Mouse (Mus musculus): ENCODE results near the gene Fam122b. TPM values are rescaled to one million over a fixed set of nuclear protein-coding genes. Genes with fewer than 3 reads are reported as not detected.
A peak's percentile ranks its signal among the peaks of the same experiment; 100 is the strongest.

Fam122b gene
- total and polyA plus RNA-seq, 2 experiments from 2014 or later: 1.1 to 3.0 TPM

GRCm38 (mm10) chrX:53266186-53266585, 3.4 kb downstream of the Fam122b start:
- DNase-seq (ENCODE audit: low spot score): no peak
- Histone ChIP-seq H3K4me1 (ENCODE audit: insufficient read depth, low read length) (no peaks in the 10 kb centered on the region), H3K9ac (replicated peaks; ENCODE audit: low read length, poor library complexity, severe bottlenecking) (no peak overlapping the region), H3K36me3 (ENCODE audit: insufficient read depth, low read length) (no peaks in the 10 kb centered on the region), H3K4me3 (ENCODE audit: low read depth, low read length) (no peak overlapping the region), H3K4me2 (ENCODE audit: low read depth, low read length, poor library complexity, severe bottlenecking) (no peak overlapping the region), H3K27ac (ENCODE audit: low read depth, low read length) (no peak overlapping the region), H3K27me3 (ENCODE audit: insufficient read depth, low read length) (no peaks in the 10 kb centered on the region), H3K9me3 (ENCODE audit: low read length) (no peaks in the 10 kb centered on the region)
- 75% methylated on average over 9 of the region's 9 CpGs for WGBS
- TF ChIP-seq CTCF (IDR thresholded peaks at IDR 0.05): no peak
- no peak for ATAC-seq (ENCODE audit: low FRiP score)

GRCm38 (mm10) chrX:53255195-53255594, 14.4 kb downstream of the Fam122b start:
- Histone ChIP-seq H3K9ac (replicated peaks; ENCODE audit: low read length, poor library complexity, severe bottlenecking) (no peak overlapping the region), H3K36me3 (ENCODE audit: insufficient read depth, low read length) (no peaks in the 10 kb centered on the region), H3K9me3 (ENCODE audit: low read length) (no peaks in the 10 kb centered on the region), H3K4me2 (ENCODE audit: low read depth, low read length, poor library complexity, severe bottlenecking) (no peak overlapping the region), H3K27me3 (ENCODE audit: insufficient read depth, low read length) (no peaks in the 10 kb centered on the region), H3K4me3 (ENCODE audit: low read depth, low read length) (no peak overlapping the region), H3K4me1 (ENCODE audit: insufficient read depth, low read length) (no peaks in the 10 kb centered on the region), H3K27ac (ENCODE audit: low read depth, low read length) (no peak overlapping the region)
- DNase-seq (ENCODE audit: low spot score): no peak
- no peak for ATAC-seq (ENCODE audit: low FRiP score)
- peak; percentile 69 for TF ChIP-seq CTCF (IDR thresholded peaks at IDR 0.05)

- no peak for DNase-seq (ENCODE audit: low spot score)
- WGBS: 78% methylated on average over 4 of the region's 4 CpGs
- H3K36me3 ChIP-seq (ENCODE audit: insufficient read depth, low read length): no peaks in the 10 kb centered on the region
- H3K4me3 ChIP-seq (ENCODE audit: low read depth, low read length): no peak within 1 kb of the TSS
- no peaks in the 10 kb centered on the region for H3K4me1 ChIP-seq (ENCODE audit: insufficient read depth, low read length)
- no peaks in the 10 kb centered on the region for H3K9me3 ChIP-seq (ENCODE audit: low read length)
- no peak for TF ChIP-seq CTCF (IDR thresholded peaks at IDR 0.05)
- no peaks in the 10 kb centered on the region for H3K27me3 ChIP-seq (ENCODE audit: insufficient read depth, low read length)
- H3K4me2 ChIP-seq (ENCODE audit: low read depth, low read length, poor library complexity, severe bottlenecking): no peak within 1 kb of the TSS
- no peak within 1 kb of the TSS for H3K27ac ChIP-seq (ENCODE audit: low read depth, low read length)
- no peak within 1 kb of the TSS for H3K9ac ChIP-seq (replicated peaks; ENCODE audit: low read length, poor library complexity, severe bottlenecking)
- no peak for ATAC-seq (ENCODE audit: low FRiP score)
Measured at GRCm38 (mm10) chrX:53240011-53240410, 29.6 kb downstream of the Fam122b start, which contains the start of gene Plac1. Gene Plac1, minus strand, starts transcription at chrX:53240111.

DNA sequence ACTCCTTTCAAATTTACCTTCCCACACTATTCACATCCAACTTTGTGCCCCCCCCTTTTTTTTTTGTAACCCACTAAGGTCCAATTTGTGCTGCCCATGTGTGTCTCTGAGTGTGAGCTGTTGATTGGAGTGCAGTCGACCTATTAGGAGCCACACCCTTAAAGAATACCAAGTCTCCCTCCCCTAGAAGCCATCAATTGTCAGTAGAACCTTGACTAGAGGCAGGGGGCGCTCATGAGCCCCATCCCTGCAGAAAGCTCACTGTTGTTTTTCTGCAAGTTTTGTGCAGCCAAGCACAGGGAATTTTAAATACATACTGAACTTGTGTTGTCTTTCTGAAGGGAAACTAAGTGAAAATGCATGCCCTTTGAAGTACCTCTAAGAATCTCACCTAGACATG, 31.6 kb downstream of the Fam122b start:
- no peaks in the 10 kb centered on the region for H3K9me3 ChIP-seq (ENCODE audit: low read length)
- H3K9ac ChIP-seq (replicated peaks; ENCODE audit: low read length, poor library complexity, severe bottlenecking): no peak overlapping the region
- H3K27ac ChIP-seq (ENCODE audit: low read depth, low read length): no peak overlapping the region
- 10% methylated on average over 2 of the region's 2 CpGs for WGBS
- peak; percentile 46 for TF ChIP-seq CTCF (IDR thresholded peaks at IDR 0.05)
- H3K4me1 ChIP-seq (ENCODE audit: insufficient read depth, low read length): no peaks in the 10 kb centered on the region
- ATAC-seq (ENCODE audit: low FRiP score) (no peak), DNase-seq (ENCODE audit: low spot score) (no peak)
- H3K27me3 ChIP-seq (ENCODE audit: insufficient read depth, low read length): no peaks in the 10 kb centered on the region
- H3K4me3 ChIP-seq (ENCODE audit: low read depth, low read length): no peak overlapping the region
- no peak overlapping the region for H3K4me2 ChIP-seq (ENCODE audit: low read depth, low read length, poor library complexity, severe bottlenecking)
- H3K36me3 ChIP-seq (ENCODE audit: insufficient read depth, low read length): no peaks in the 10 kb centered on the region

DNA sequence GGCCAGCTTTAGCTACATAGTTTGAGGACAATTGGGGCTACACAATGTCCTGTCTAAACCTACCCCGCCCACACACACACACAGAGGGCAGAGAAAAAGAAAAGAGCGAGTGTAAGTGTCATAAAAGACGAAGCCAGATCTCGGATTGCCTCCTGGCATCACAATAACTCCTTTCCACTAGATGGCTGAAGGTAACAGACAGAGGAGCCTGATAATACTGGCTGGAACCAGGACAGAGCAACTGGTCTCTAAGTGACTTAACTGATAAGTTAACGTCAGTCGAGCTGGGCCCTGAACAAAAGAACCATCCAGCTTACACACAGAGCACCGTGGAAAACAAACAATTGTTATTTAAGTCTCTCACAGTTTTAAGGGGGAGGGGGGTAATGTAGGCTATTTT, 33.2 kb downstream of the Fam122b start:
- 61% methylated on average over 7 of the region's 7 CpGs for WGBS
- no peak for ATAC-seq (ENCODE audit: low FRiP score)
- Histone ChIP-seq H3K9ac (replicated peaks; ENCODE audit: low read length, poor library complexity, severe bottlenecking) (no peak overlapping the region), H3K9me3 (ENCODE audit: low read length) (no peaks in the 10 kb centered on the region), H3K4me2 (ENCODE audit: low read depth, low read length, poor library complexity, severe bottlenecking) (no peak overlapping the region), H3K27ac (ENCODE audit: low read depth, low read length) (no peak overlapping the region), H3K4me1 (ENCODE audit: insufficient read depth, low read length) (no peaks in the 10 kb centered on the region), H3K27me3 (ENCODE audit: insufficient read depth, low read length) (no peaks in the 10 kb centered on the region), H3K36me3 (ENCODE audit: insufficient read depth, low read length) (no peaks in the 10 kb centered on the region), H3K4me3 (ENCODE audit: low read depth, low read length) (no peak overlapping the region)
- TF ChIP-seq CTCF (IDR thresholded peaks at IDR 0.05): no peak
- no peak for DNase-seq (ENCODE audit: low spot score)

DNA sequence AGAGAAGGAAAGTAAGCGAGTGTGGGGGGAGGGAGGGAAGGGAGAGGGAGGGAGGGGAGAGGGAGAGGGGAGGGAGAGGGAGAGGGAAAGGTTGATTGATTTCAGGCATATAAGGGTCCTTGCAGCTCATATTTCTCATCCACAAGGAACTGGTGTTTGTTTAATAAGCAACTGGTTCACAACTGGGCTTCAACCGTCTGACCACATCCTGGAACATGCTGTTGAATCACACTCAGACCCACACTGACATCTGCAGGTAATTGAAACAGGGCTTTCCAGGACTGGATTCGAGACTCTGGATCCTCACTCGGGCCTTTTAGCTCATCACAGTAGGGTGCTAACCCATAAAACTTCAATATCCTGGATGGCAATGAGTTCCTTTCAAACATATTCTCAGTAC, 35.9 kb downstream of the Fam122b start:
- ATAC-seq (ENCODE audit: low FRiP score) (no peak), DNase-seq (ENCODE audit: low spot score) (peak; percentile 8)
- Histone ChIP-seq H3K36me3 (ENCODE audit: insufficient read depth, low read length) (no peaks in the 10 kb centered on the region), H3K27me3 (ENCODE audit: insufficient read depth, low read length) (no peaks in the 10 kb centered on the region), H3K4me2 (ENCODE audit: low read depth, low read length, poor library complexity, severe bottlenecking) (no peak overlapping the region), H3K9ac (replicated peaks; ENCODE audit: low read length, poor library complexity, severe bottlenecking) (no peak overlapping the region), H3K9me3 (ENCODE audit: low read length) (no peaks in the 10 kb centered on the region), H3K4me3 (ENCODE audit: low read depth, low read length) (no peak overlapping the region), H3K27ac (ENCODE audit: low read depth, low read length) (no peak overlapping the region), H3K4me1 (ENCODE audit: insufficient read depth, low read length) (no peaks in the 10 kb centered on the region)
- 46% methylated on average over 4 of the region's 4 CpGs for WGBS
- peak; percentile 38 for TF ChIP-seq CTCF (IDR thresholded peaks at IDR 0.05)

Measured in midbrain, postnatal 0 days (tissue).